Mouse (Mus musculus) limb, embryonic 10.5 days (tissue): Measurements from ENCODE around the gene Sun2. TPM values are rescaled to one million over a fixed set of nuclear protein-coding genes. Genes with fewer than 3 reads are reported as not detected.

ENCODE experiments used
- DNase-seq: peaks from one replicate; pipeline ENCODE4 v3.0.0-alpha.2; 2017; ENCODE audit warnings: low spot score
- H3K27ac ChIP-seq: fragments of 300-500 bp; sonication (generic); 2 replicates; pipeline ENCODE4 v1.5.1; 2016; ENCODE audit warnings: mild to moderate bottlenecking
- H3K27me3 ChIP-seq: fragments of 300-500 bp; sonication (generic); 2 replicates; pipeline ENCODE4 v1.6.1; 2016; ENCODE audit warnings: low read depth, mild to moderate bottlenecking; ENCODE audit not compliant: poor library complexity, severe bottlenecking
- H3K36me3 ChIP-seq: fragments of 300-500 bp; sonication (generic); 2 replicates; pipeline ENCODE4 v1.6.1; 2016; ENCODE audit warnings: mild to moderate bottlenecking, moderate library complexity
- H3K4me1 ChIP-seq: fragments of 300-500 bp; sonication (generic); 2 replicates; pipeline ENCODE4 v1.6.1; 2016
- H3K4me3 ChIP-seq: fragments of 300-500 bp; sonication (generic); 2 replicates; pipeline ENCODE4 v1.5.1; 2016; ENCODE audit warnings: mild to moderate bottlenecking, moderate library complexity
- H3K9me3 ChIP-seq: fragments of 300-500 bp; sonication (generic); replicated peaks from 2 replicates; pipeline ENCODE4 v1.6.1; 2016; ENCODE audit warnings: mild to moderate bottlenecking
- WGBS: fragments of 180-500 bp; shearing (Covaris S2); methylation state at CpG from one replicate; pipeline ENCODE4 v1.1.7; 2016; 5-methylcytosine and 5-hydroxymethylcytosine counted together
- polyA plus RNA-seq: library from polyadenylated mRNA; unstranded; fragments of >200 nt; fragmentation: Nextera tagmentation; extraction: Ambion mirVana; gene quantifications from 2 replicates; pipeline ENCODE4 v1.2.1, GENCODE M21; 2016

Sun2 gene
- polyA plus RNA-seq, 1 experiment from 2014 or later = 3.8 TPM

DNA sequence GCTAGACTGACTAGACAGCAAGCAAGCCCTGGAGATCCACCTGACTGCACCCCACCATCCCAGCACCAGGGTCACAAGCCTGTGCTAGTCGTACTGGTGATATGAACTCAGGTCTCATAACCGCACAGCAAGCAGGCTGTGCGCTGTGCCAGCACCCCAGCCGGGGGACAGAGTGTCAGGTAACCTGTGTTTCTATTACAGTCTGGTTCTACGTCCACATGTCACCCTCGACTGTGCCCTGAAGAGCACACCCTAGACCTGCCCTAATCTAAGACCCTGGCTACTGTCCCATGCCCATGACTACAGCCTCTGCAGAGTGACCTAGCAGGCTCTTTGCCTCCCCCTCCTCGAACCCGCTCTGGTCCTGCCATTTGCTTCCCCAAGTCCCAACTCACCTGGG is 9.1 kb downstream of the Sun2 start:
- Histone ChIP-seq H3K4me1 (no peaks in the 10 kb centered on the region), H3K27ac (no peak overlapping the region), H3K4me3 (no peak overlapping the region), H3K27me3 (no peaks in the 10 kb centered on the region), H3K9me3 (no peaks in the 10 kb centered on the region), H3K36me3 (peaks cover 92% of the 10 kb centered on the region)
- DNase-seq = no peak
- 94% methylated on average over 8 of the region's 8 CpGs for WGBS

DNA sequence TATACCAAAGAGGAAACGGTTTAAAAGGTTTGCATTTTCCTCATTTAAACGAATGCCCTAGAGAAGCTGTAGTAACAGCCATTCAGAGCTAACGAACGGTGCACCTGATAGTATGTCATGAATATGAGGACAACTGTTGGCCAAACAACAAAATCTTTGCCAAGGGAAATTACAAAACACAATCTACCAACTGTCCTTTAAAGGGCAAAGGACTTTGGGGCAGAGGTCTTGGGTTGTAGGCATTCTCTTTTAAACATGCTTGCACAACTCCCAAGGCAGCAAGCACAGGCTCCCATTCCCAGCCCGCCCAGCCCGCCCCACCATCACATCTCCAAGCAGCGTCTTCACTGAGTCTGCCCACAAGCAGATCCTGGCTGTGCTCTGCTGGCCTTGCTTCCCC is 10.8 kb downstream of the Sun2 start:
- H3K4me1 ChIP-seq = no peaks in the 10 kb centered on the region
- no peak overlapping the region for H3K4me3 ChIP-seq
- DNase-seq = no peak
- no peaks in the 10 kb centered on the region for H3K27me3 ChIP-seq
- 89% methylated on average over 7 of the region's 7 CpGs for WGBS
- no peak overlapping the region for H3K27ac ChIP-seq
- H3K9me3 ChIP-seq = no peaks in the 10 kb centered on the region
- H3K36me3 ChIP-seq = peaks cover 92% of the 10 kb centered on the region

DNA sequence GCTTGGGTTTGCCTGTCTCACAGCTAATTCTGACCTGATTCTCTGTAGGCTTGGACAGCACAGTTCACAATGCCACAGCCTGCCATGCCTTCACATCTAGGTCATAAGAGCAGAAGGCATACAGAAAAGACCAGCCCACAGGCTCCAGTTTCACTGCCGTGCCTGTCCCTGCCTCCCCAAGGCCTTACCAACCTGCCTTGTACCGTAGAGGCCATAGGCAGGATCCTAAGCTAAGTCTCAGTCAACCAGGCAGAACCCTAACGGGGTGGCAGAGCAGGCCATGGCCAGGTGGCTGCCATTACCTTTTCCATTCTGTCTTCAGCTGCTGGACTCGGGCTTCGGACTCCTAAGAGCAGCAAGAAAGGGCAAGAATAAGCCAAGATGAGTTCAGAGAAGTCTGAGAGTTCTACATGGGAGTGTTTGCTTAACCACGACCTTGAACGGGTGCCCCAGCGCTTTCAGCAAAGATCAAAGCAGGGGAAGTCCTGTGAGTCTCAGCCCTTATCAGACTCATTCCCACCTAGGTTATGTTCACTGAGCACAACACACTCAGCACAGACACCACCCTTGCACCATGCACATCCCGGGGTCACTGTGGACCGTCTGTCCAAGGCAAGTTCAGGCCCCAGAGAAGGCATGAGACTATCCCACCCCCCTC is 13.5 kb downstream of the Sun2 start:
- H3K27ac ChIP-seq = no peak overlapping the region
- H3K27me3 ChIP-seq = no peaks in the 10 kb centered on the region
- H3K4me3 ChIP-seq = no peak overlapping the region
- 93% methylated on average over 10 of the region's 10 CpGs for WGBS
- H3K36me3 ChIP-seq = peaks cover 94% of the 10 kb centered on the region
- H3K9me3 ChIP-seq = no peaks in the 10 kb centered on the region
- DNase-seq = no peak
- no peaks in the 10 kb centered on the region for H3K4me1 ChIP-seq

DNA sequence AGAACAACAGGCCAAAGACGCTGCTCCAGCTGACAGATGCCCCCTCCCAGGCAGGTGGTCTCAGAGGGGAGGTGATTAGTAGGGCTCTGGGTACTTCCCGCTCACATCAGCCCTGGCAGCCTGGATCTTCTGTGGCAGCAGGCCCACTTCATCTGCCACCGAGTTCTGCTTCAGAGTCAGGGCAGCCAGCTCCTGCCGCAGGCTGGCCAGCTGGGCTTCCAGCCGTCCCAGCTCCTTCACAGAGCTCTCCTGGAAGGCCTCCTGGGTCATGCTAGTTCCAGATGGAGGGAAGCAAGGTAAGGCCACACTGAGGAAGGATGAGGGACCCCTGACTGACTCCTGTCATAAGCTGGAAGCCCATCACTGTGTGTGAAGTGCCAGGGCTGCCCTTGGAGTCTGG is 14.0 kb downstream of the Sun2 start:
- Histone ChIP-seq H3K36me3 (peaks cover 94% of the 10 kb centered on the region), H3K27ac (no peak overlapping the region)

DNA sequence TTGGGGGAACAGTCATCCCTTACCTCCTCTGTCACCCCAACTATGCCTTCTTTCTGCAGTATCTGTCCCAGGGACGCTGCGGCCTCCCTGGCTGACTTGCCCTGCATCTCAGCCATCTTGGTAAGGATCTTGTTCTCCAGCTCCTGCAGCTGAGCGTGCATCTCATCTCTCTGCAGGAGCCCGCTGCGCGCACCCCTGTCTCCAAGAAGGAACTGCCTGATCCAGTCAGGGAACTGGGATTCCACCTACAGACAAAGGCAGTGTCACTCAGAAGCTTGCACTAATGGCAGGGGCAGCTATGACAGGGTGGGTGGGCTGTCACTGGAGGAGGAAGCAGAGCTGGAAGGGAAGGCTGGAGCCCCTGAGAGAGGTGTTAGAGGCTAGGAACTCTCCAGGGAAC is 14.5 kb downstream of the Sun2 start:
- no peak for DNase-seq
- WGBS = 92% methylated on average over 6 of the region's 6 CpGs
- Histone ChIP-seq H3K27me3 (no peaks in the 10 kb centered on the region), H3K4me3 (no peak overlapping the region), H3K27ac (no peak overlapping the region), H3K9me3 (no peaks in the 10 kb centered on the region), H3K4me1 (no peaks in the 10 kb centered on the region), H3K36me3 (peaks cover 93% of the 10 kb centered on the region)

More for the DNA sequence above, 14.0 kb downstream of the Sun2 start:
- Histone ChIP-seq H3K9me3 (no peaks in the 10 kb centered on the region), H3K4me3 (no peak overlapping the region), H3K27me3 (no peaks in the 10 kb centered on the region), H3K4me1 (no peaks in the 10 kb centered on the region)
- 85% methylated on average over 5 of the region's 5 CpGs for WGBS
- no peak for DNase-seq

DNA sequence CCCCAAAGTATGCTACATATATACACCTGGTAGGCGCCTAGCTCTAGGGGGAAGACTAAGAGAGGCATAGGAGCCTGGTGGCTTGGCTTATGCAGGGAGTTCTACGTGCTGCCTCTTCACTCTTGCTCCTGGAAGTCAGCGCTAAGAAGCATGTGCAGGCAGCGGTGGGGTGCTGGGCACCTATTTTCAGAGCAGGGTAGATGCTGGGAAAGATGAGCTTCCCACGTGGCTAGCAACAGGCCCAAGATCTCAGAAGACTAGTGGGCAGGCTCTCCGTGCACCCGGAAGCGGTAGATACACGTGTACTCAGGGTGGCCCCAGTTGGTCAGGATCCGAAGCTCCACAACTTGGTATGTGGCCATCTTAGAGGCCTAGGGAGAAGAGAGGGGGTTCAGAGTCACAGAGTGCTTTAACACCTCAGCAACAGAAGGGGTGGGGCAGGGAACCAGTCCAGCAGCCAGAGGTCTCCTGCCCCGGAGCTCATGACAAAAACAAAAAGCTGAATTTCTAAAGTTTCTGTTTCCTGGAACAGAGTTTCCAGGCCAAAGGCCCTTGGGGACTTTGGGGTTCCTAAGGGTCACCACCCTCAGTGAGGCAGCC is 17.0 kb downstream of the Sun2 start:
- no peak for DNase-seq

DNA sequence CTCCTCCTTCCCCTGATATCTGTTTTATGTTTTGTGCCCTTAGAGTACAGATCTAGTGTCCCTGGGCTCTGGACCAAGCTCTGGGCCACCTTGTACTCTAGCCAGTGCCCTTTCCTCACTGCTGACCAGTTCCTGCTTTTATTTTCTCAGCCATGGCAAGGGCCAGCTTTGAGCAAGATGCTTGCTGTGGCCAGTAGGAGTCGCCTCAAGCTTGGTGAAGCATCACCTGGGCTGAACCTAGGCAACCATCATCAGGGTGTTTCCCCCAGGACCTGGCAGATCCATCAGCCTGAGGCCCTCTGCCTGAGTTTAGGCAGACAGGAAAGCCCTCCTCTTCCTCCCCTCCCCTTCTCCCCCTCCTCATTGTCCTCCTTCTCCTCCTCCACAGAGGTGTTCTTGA is 18.9 kb downstream of the Sun2 start:
- 56% methylated on average over 1 of the region's 1 CpGs for WGBS
- no peaks in the 10 kb centered on the region for H3K27me3 ChIP-seq
- peaks cover 92% of the 10 kb centered on the region for H3K36me3 ChIP-seq
- no peak for DNase-seq
- H3K4me1 ChIP-seq = peaks cover 7% of the 10 kb centered on the region
- no peak overlapping the region for H3K27ac ChIP-seq
- H3K4me3 ChIP-seq = no peak overlapping the region
- no peaks in the 10 kb centered on the region for H3K9me3 ChIP-seq

More for the DNA sequence above, 17.0 kb downstream of the Sun2 start:
- H3K27ac ChIP-seq = no peak overlapping the region
- peaks cover 90% of the 10 kb centered on the region for H3K36me3 ChIP-seq
- H3K4me1 ChIP-seq = peaks cover 7% of the 10 kb centered on the region
- H3K9me3 ChIP-seq = no peaks in the 10 kb centered on the region
- H3K27me3 ChIP-seq = no peaks in the 10 kb centered on the region
- 94% methylated on average over 11 of the region's 11 CpGs for WGBS
- H3K4me3 ChIP-seq = no peak overlapping the region

DNA sequence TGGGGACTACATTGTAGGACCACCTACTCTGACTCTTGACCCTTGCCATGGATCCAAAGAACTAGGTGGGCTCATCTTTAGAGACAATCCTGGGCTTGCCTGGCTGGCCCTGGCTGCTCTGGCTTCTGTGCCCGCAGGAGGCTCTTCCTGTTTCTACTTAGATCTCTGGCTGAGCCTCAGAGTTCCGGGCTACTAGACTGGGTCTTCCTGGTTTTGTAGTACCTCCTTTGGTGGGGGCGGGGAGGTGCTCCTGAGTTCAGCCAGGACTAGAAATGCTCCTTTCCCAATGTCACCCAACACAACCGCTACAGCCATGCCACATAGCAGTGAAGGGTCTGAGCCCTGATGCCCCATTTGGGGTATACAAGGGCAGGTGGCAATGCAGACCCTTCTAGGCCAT is 21.5 kb downstream of the Sun2 start:
- no peaks in the 10 kb centered on the region for H3K9me3 ChIP-seq
- H3K27ac ChIP-seq = 0 out of 2 replicates have a peak overlapping the region, but pooled peaks have one; percentile 46
- peaks cover 7% of the 10 kb centered on the region for H3K4me1 ChIP-seq
- H3K36me3 ChIP-seq = peaks cover 92% of the 10 kb centered on the region
- WGBS = 82% methylated on average over 4 of the region's 4 CpGs
- DNase-seq = no peak
- no peaks in the 10 kb centered on the region for H3K27me3 ChIP-seq
- H3K4me3 ChIP-seq = no peak overlapping the region

DNA sequence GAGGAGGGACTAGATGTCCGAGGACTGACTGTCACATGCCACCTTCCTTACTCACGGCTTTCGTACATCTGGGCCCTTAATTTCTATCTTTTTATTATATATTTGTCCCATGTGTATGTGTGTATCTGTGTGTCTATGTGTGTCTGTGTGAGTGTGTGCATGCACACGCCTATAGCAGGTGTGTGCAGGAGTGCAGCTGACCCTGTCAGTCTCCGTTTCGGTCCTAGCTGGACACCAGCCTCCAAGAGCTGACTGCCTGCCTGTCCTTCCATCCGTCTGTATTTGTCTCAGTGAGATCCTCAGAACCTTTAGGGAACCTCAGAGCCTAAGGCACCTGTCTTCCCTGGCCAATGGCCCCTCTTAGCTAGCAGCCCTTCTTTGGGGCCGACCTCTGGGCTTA is 22.1 kb downstream of the Sun2 start:
- H3K9me3 ChIP-seq = no peaks in the 10 kb centered on the region
- DNase-seq = no peak
- no peaks in the 10 kb centered on the region for H3K27me3 ChIP-seq
- peaks cover 7% of the 10 kb centered on the region for H3K4me1 ChIP-seq
- no peak overlapping the region for H3K4me3 ChIP-seq
- 89% methylated on average over 8 of the region's 8 CpGs for WGBS
- no peak overlapping the region for H3K27ac ChIP-seq
- H3K36me3 ChIP-seq = peaks cover 92% of the 10 kb centered on the region

- Histone ChIP-seq H3K4me1 (peaks cover 7% of the 10 kb centered on the region), H3K9me3 (no peaks in the 10 kb centered on the region), H3K27ac (no peak overlapping the region), H3K36me3 (peaks cover 98% of the 10 kb centered on the region), H3K4me3 (no peak overlapping the region), H3K27me3 (no peaks in the 10 kb centered on the region)
- WGBS = 95% methylated on average over 6 of the region's 6 CpGs
- DNase-seq = no peak
Observed at GRCm38 (mm10) chr15:79716710-79717109, 25.6 kb downstream of the Sun2 start.

DNA sequence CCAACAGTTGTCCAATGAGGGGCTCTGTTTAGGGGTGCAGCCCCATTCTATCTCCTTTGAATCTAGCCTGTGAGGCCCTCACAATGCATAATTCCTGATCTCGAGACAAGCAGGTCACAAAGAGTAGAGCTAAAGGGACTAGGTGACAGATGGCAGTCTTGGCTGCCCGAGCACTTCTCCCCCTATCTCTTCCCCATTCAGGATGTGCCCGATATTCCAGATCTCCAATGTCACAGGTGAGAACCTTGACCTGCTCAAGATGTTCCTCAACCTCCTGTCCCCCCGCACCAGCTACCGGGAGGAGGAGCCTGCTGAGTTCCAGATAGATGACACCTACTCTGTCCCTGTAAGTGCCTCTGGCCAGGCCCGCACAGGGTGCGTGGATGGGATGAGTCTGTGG is 26.7 kb downstream of the Sun2 start:
- no peak for DNase-seq
- no peaks in the 10 kb centered on the region for H3K4me1 ChIP-seq
- no peaks in the 10 kb centered on the region for H3K9me3 ChIP-seq
- H3K27ac ChIP-seq = no peak overlapping the region
- 91% methylated on average over 7 of the region's 7 CpGs for WGBS
- no peaks in the 10 kb centered on the region for H3K27me3 ChIP-seq
- no peak overlapping the region for H3K4me3 ChIP-seq
- H3K36me3 ChIP-seq = peaks cover 100% of the 10 kb centered on the region

- Histone ChIP-seq H3K27me3 (no peaks in the 10 kb centered on the region), H3K27ac (0 out of 2 replicates have a peak overlapping the region, but pooled peaks have one; percentile 14), H3K36me3 (peaks cover 74% of the 10 kb centered on the region), H3K4me1 (no peaks in the 10 kb centered on the region), H3K9me3 (no peaks in the 10 kb centered on the region), H3K4me3 (no peak overlapping the region)
- WGBS = 93% methylated on average over 5 of the region's 5 CpGs
- no peak for DNase-seq
Observed at GRCm38 (mm10) chr15:79708229-79708822, 34.0 kb downstream of the Sun2 start.

DNA sequence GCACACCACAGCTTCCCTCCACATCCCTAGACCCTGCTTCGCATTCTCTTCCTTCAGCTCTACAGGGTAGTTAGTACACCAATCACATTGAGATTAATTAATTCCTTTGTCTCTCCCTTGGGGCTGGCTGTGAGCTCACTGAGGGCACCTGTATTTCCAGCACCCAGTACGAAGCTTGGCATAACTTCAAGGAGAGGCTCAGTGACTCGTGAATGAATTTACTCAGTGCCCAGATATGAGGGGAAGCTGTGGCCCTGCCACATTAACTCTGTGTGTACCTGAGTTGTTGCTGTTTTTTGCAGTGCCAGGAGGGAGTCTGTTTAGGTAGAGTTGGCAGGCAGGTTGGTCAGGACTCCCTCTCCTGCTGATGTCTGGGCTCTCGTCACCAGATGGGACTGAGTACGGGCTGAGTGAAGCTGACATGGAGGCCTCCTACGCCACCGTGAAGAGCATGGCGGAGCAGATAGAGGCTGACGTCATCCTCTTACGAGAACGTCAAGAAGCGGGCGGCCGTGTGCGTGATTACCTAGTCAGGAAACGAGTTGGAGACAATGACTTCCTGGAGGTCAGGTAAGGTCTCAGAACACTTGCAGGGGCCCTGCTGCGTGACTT is 35.6 kb downstream of the Sun2 start:
- Histone ChIP-seq H3K36me3 (peaks cover 57% of the 10 kb centered on the region), H3K27me3 (no peaks in the 10 kb centered on the region), H3K9me3 (no peaks in the 10 kb centered on the region), H3K4me1 (no peaks in the 10 kb centered on the region), H3K27ac (no peak overlapping the region), H3K4me3 (no peak overlapping the region)
- 94% methylated on average over 17 of the region's 17 CpGs for WGBS
- no peak for DNase-seq
